Mouse (Mus musculus) heart, postnatal 0 days (tissue): ENCODE measurements around the gene Acot8. TPM values are rescaled to one million over a fixed set of nuclear protein-coding genes. Genes with fewer than 3 reads are reported as not detected.

Experiments used
- ATAC-seq: fragments of 200-750 bp; cut with Nextera tagmentation; 2 replicates; pipeline ENCODE4 v1.8.0; 2017; ENCODE audit warnings: low read depth, moderate number of reproducible peaks, moderate library complexity; ENCODE audit not compliant: insufficient read depth
- DNase-seq: peaks from one replicate; pipeline ENCODE4 v3.0.0-alpha.2; 2016; ENCODE audit warnings: low spot score
- H3K27ac ChIP-seq: fragments of 300-500 bp; sonication (generic); 2 replicates; pipeline ENCODE4 v1.5.1; 2014; ENCODE audit warnings: low read depth, mild to moderate bottlenecking
- H3K27me3 ChIP-seq: fragments of 300-500 bp; sonication (generic); 2 replicates; pipeline ENCODE4 v1.6.1; 2014; ENCODE audit warnings: low read length, mixed read lengths; ENCODE audit not compliant: control insufficient read depth, insufficient read depth
- H3K36me3 ChIP-seq: fragments of 300-500 bp; sonication (generic); replicated peaks from 2 replicates; pipeline ENCODE4 v1.6.1; 2014; ENCODE audit warnings: low read length, mixed read lengths; ENCODE audit not compliant: control insufficient read depth, insufficient read depth
- H3K4me1 ChIP-seq: fragments of 300-500 bp; sonication (generic); 2 replicates; pipeline ENCODE4 v1.6.1; 2014; ENCODE audit warnings: antibody characterized with exemption; ENCODE audit not compliant: control insufficient read depth, insufficient read depth
- H3K4me2 ChIP-seq: fragments of 300-500 bp; sonication (generic); 2 replicates; pipeline ENCODE4 v1.6.1; 2014; ENCODE audit warnings: low read depth, mild to moderate bottlenecking, low read length, moderate library complexity
- H3K4me3 ChIP-seq: fragments of 300-500 bp; sonication (generic); 2 replicates; pipeline ENCODE4 v1.5.1; 2014; ENCODE audit warnings: low read depth, low read length
- H3K9ac ChIP-seq: fragments of 300-500 bp; sonication (generic); replicated peaks from 2 replicates; pipeline ENCODE4 v1.6.1; 2014; ENCODE audit warnings: low read depth, low read length, mixed read lengths
- H3K9me3 ChIP-seq: fragments of 300-500 bp; sonication (generic); replicated peaks from 2 replicates; pipeline ENCODE4 v1.6.1; 2016; ENCODE audit warnings: low read length; ENCODE audit not compliant: control insufficient read depth
- CTCF ChIP-seq: IDR thresholded peaks from 2 replicates; pipeline ENCODE4 v1.5.1; 2016; ENCODE audit warnings: antibody characterized with exemption, control low read depth, low read depth
- EP300 ChIP-seq: IDR thresholded peaks from 2 replicates; pipeline ENCODE4 v1.6.1; 2016; ENCODE audit warnings: antibody characterized with exemption, low read depth
- WGBS: fragments of 180-500 bp; shearing (Covaris S2); extraction: QIAGEN DNeasy Blood & Tissue Kit; methylation state at CpG from one replicate; pipeline ENCODE4 v1.1.7; 2014; 5-methylcytosine and 5-hydroxymethylcytosine counted together
- polyA plus RNA-seq: library from polyadenylated mRNA; unstranded; fragments of >200 nt; fragmentation: Nextera tagmentation; extraction: Ambion mirVana; gene quantifications from 2 replicates; pipeline ENCODE4 v1.2.1, GENCODE M21; 2015
- total RNA-seq: library from RNA; depleted of rRNA; stranded (reverse); fragments of >200 nt; gene quantifications from 2 replicates; pipeline ENCODE4 v1.2.3, GENCODE M21; 2014; ENCODE audit warnings: low replicate concordance

The Acot8 gene
- total and polyA plus RNA-seq, 2 experiments from 2014 or later: 11.4 to 28.9 TPM

DNA sequence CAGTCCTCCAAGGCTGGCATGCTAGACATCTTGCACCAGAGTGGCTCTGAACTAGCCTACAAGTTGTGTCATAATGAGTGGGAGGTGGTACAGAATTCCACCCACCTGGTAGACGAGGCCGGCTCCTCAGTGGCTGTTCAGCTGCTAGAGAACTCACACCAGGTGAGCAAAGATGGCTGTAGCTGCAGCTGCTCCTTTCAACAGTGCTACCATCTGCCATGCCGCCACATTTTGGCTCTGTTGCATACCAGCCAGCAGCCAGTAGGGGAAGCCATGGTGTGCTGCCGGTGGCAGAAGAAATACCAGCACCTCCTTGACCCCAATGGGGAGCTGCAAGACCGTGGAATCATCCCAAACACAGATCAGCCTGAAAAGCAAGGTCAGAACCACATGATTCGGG, 16.4 kb upstream of the Acot8 start:
- no peak overlapping the region for H3K9ac ChIP-seq
- H3K27ac ChIP-seq: no peak overlapping the region
- no peaks in the 10 kb centered on the region for H3K9me3 ChIP-seq
- no peak for TF ChIP-seq EP300
- TF ChIP-seq CTCF: no peak
- no peaks in the 10 kb centered on the region for H3K27me3 ChIP-seq
- no peak overlapping the region for H3K4me3 ChIP-seq
- H3K4me2 ChIP-seq: no peak overlapping the region
- DNase-seq: no peak
- 80% methylated on average over 6 of the region's 6 CpGs for WGBS
- no peaks in the 10 kb centered on the region; the same call in 1 of the 2 replicates for H3K4me1 ChIP-seq
- ATAC-seq: no peak
- peaks cover 25% of the 10 kb centered on the region for H3K36me3 ChIP-seq

DNA sequence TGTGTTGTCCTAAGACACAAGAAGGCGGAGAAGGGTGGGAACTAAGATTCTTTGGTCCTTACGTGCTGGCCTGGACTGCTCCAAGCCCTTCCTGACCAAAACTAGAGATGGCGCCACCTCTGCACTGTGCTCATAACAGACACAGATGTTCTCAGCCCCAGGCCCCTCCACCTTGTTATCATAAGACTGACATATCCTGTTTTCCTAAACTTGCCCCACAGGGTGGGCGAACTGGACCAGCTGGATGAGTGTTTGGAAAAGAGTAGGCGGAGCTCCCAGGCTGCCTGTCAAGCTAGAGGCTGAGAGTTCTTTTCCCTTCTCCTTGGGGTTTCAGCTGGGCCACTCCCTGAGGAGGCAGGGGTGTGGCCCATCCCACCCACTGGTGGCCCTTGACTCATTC, 13.0 kb upstream of the Acot8 start:
- no peaks in the 10 kb centered on the region for H3K9me3 ChIP-seq
- peak; percentile 26; the same call in 1 of the 2 replicates for TF ChIP-seq CTCF
- TF ChIP-seq EP300: no peak
- H3K4me1 ChIP-seq: no peaks in the 10 kb centered on the region; the same call in 1 of the 2 replicates
- DNase-seq (no peak), ATAC-seq (peak; percentile 52; the same call in 1 of the 2 replicates)
- 71% methylated on average over 5 of the region's 5 CpGs for WGBS
- no peak overlapping the region for H3K4me3 ChIP-seq
- H3K36me3 ChIP-seq: 0 out of 2 replicates have a peak, but pooled peaks cover 10% of the 10 kb centered on the region
- no peak overlapping the region for H3K9ac ChIP-seq
- H3K27ac ChIP-seq: no peak overlapping the region
- no peak overlapping the region for H3K4me2 ChIP-seq
- no peaks in the 10 kb centered on the region for H3K27me3 ChIP-seq

DNA sequence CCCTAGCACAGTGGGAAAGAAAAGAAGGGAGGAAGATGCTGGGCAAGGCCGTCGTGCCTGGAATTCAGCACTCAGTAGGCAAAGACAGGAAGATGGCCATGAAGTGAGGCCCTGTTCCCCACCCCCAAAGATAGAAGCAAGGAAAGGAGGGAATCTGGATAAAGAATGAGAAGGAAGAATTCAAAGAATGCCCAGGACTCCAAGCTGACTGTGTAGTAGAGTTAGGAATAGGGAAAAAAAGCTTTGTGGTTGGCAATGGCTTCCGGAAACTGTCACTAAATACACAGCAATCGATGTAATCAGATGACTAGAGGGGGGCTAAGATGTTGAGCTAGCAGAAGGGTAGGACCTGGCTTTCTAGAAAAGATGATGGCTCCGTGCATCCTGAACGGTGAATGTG, 12.5 kb upstream of the Acot8 start:
- Histone ChIP-seq H3K27me3 (no peaks in the 10 kb centered on the region), H3K4me3 (no peak overlapping the region), H3K36me3 (0 out of 2 replicates have a peak, but pooled peaks cover 10% of the 10 kb centered on the region), H3K4me1 (no peaks in the 10 kb centered on the region; the same call in 1 of the 2 replicates), H3K9me3 (no peaks in the 10 kb centered on the region), H3K27ac (no peak overlapping the region), H3K9ac (no peak overlapping the region), H3K4me2 (no peak overlapping the region)
- ATAC-seq: no peak
- WGBS: 63% methylated on average over 6 of the region's 6 CpGs
- DNase-seq: no peak
- TF ChIP-seq EP300 (no peak), CTCF (no peak)

DNA sequence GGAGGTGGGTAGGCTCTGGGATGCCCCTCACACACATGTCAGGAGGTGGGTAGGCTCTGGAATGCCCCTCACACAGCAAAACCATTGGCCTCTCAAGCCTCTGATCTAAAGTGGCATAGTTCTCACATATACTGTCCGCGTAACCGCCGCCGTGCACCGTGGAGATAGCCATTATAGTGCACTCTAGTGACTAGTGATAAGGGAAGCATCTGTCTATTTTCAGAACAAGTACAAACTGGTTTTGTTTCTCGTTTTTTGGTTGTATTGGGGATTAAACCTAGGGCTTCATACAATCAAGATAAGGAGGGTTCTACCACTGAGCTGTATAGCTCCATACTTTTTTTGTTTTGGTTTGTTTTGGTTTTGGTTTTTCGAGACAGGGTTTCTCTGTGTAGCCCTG, 11.1 kb upstream of the Acot8 start:
- WGBS: 57% methylated on average over 8 of the region's 8 CpGs
- no peak for TF ChIP-seq EP300
- no peak for TF ChIP-seq CTCF
- H3K9ac ChIP-seq: no peak overlapping the region
- ATAC-seq (no peak), DNase-seq (no peak)
- no peaks in the 10 kb centered on the region for H3K27me3 ChIP-seq
- no peaks in the 10 kb centered on the region for H3K9me3 ChIP-seq
- no peaks in the 10 kb centered on the region; the same call in 1 of the 2 replicates for H3K4me1 ChIP-seq
- no peak overlapping the region for H3K27ac ChIP-seq
- H3K36me3 ChIP-seq: 0 out of 2 replicates have a peak, but pooled peaks cover under 1% of the 10 kb centered on the region
- H3K4me3 ChIP-seq: no peak overlapping the region
- no peak overlapping the region for H3K4me2 ChIP-seq

DNA sequence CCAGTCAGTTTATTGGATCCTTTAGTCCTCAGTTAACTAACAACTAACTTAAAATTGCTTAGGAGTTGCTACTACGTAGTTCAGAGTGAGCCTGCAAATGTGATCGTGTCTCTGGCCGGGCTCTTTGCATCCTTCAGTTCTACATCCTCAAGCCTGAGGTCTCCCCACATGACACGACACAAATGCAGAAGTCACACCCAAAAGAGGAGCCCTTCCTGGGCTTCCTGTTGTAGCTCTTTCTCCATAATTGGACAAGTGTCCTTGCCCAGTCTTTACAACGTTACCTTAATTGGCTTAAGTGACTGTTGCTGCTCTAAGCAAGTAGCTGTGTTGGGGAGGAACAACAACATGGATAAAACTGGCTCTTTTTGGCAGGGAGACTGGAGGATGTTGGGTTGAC, 10.7 kb upstream of the Acot8 start:
- Histone ChIP-seq H3K27ac (no peak overlapping the region), H3K4me2 (no peak overlapping the region), H3K36me3 (no peaks in the 10 kb centered on the region), H3K9ac (no peak overlapping the region), H3K9me3 (no peaks in the 10 kb centered on the region), H3K4me3 (no peak overlapping the region), H3K27me3 (no peaks in the 10 kb centered on the region), H3K4me1 (no peaks in the 10 kb centered on the region; the same call in 1 of the 2 replicates)
- DNase-seq (no peak), ATAC-seq (no peak)
- no peak for TF ChIP-seq CTCF
- no peak for TF ChIP-seq EP300
- 68% methylated on average over 5 of the region's 5 CpGs for whole genome bisulfite sequencing

GRCm38 (mm10) chr2:164813557-164813956, 8.9 kb upstream of the Acot8 start:
- ATAC-seq (no peak), DNase-seq (no peak)
- H3K4me2 ChIP-seq: no peak overlapping the region
- no peaks in the 10 kb centered on the region for H3K27me3 ChIP-seq
- WGBS: 64% methylated on average over 2 of the region's 2 CpGs
- H3K36me3 ChIP-seq: 0 out of 2 replicates have a peak, but pooled peaks cover 5% of the 10 kb centered on the region
- no peak overlapping the region for H3K4me3 ChIP-seq
- H3K9me3 ChIP-seq: no peaks in the 10 kb centered on the region
- TF ChIP-seq CTCF (no peak), EP300 (no peak)
- no peak overlapping the region for H3K9ac ChIP-seq
- H3K4me1 ChIP-seq: no peaks in the 10 kb centered on the region; the same call in 1 of the 2 replicates
- no peak overlapping the region for H3K27ac ChIP-seq
